Mouse (Mus musculus) thymus, postnatal 10 days (tissue): ENCODE results near the gene Itpr1.

Experiments used
- DNase-seq, 2 experiments: peaks; one replicate each; pipeline ENCODE4 v3.0.0; 2021; ENCODE audit warnings: low spot score in 2 of 2

Itpr1 gene

GRCm38 (mm10) chr6:108212881-108213295 is at the start of gene Itpr1:
TSS of gene Itpr1 (plus strand) at chr6:108213096.
- DNase-seq = peak; percentile 97 to 98

- DNase-seq = no peak
These were observed 48.0 kb upstream of the Itpr1 start for GRCm38 (mm10) chr6:108164935-108165334.

DNA sequence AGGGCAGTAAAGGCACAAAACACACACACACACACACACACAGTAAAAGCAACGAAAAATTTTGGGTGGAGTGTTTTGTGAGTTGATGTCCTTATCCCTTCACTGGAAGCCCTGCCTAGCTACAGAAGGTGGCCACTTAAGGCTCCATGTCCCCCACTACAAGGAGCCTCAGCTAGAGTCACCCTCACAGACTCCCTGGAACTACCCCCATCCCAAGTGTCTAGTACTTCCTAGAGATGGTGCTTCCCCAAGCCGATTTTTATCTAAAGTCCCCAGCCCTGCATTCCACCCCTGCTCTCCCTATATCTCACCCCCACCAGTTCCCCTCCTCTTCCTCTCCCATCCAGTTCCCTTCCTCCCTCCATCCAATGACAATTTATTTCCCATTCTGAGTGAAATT is 47.3 kb upstream of the Itpr1 start:
- DNase-seq = no peak

DNA sequence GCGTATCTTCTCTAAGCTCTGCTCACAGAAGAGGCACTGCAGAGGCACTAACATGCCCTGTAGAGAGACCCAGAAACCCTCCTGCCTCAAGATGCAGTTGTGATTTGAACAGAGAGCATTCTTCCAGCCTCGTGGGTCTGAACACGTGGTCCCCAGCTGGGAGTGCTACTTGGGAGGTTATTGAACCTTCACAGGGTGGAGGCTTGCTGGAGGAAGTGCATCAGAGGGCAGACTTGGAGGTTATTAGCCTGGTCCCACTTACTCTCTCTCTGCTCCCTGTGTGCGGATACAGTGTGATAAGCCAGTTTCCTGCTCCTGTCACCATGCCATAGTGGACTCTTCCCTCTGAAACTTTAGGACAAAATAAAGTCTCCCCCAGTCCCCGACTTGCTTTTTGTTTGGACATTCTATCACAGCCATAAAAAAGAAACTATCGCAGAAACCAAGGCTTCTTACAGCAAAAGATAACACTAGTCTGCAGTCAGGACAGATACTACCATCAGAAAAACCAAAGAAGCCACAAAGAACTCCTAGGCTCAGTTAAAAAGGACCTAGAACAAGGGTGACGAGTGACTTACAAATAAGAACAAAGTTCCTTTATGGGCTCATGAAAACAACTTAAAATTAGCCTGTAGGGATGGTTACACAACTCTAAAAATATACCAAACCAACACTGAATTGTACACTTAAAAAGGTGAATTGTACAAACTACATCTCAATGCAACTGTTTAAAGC is 44.8 kb upstream of the Itpr1 start:
- DNase-seq = no peak

DNA sequence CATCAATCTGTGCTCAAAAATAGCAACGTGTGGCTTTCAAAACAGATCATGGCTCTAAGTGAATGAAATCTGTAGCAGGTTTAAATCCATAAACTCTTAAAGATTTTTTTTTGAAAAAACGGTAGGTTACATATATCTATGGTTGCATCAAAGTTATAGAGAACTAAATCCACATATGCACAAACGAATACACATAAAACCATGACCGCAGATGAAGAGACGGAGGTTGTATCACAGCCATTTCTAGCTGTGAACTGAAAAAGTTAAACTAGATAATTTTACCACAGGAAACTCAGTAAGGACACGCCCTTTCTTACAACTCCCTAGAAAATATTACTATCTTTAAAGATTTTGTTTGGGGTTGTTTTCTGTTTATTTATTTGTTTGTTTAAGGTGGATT is 44.2 kb upstream of the Itpr1 start:
- DNase-seq = no peak

- no peak for DNase-seq
These were observed 43.4 kb upstream of the Itpr1 start for GRCm38 (mm10) chr6:108169466-108169865.

GRCm38 (mm10) chr6:108172219-108172618 is 40.7 kb upstream of the Itpr1 start:
- no peak for DNase-seq

DNA sequence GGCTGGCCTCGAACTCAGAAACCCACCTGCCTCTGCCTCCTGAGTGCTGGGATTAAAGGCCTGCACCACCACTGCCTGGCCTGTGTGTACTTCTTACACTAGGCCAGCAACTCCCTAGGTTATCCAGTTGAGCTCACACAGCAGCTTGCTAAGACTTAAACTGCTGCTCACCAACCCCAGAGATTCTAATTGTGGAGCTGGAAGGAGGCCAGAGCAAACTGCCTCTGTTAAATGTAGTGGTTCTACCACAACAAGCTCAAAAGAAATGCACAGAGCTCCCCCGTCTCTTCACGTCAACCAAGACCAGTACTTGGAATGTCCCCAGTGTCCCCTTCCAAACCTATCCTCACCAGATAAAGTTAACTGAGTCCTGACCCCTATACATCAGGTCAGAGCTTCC is 38.7 kb upstream of the Itpr1 start:
- DNase-seq = no peak

GRCm38 (mm10) chr6:108179087-108179486 is 33.8 kb upstream of the Itpr1 start:
- DNase-seq = no peak

- DNase-seq = peak; percentile 82 to 86
These were observed 27.8 kb upstream of the Itpr1 start, which contains the start of gene Sumf1 for GRCm38 (mm10) chr6:108184847-108185684. TSS of gene Sumf1 (minus strand) at chr6:108185582.

DNA sequence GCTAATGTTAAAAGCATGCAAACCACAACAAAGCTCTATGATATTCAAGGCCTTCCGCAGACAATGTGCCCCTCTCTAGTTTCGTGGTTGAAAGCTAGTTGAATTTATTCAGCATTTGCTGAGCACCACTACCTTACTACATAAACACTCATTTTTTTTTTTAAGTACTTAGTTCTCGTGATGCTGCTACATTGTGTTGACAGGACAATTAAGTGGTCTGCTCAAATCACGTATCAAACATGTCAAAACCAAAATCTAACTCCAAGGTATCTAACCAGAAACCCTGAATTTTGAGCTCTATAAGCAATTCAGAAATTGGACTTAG is 27.2 kb upstream of the Itpr1 start:
- no peak for DNase-seq

DNA sequence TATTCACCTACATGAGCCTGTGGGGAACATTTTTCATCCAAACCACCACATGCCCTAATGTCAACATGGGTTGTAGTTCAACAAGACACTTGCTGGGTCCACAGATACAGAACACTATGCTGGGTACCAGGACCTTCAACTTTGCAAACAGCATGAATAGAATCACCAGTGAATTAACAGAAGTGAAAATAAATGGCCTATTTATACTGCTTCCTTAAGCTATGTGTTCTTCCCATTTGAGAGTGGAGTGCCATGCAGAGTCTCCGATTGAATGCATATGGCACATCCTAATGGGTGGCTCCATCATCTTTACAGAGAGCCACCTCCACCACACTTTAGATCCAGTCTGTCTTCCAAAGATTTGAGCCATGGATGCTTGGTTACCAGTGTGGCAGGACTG is 22.2 kb upstream of the Itpr1 start:
- DNase-seq = no peak

DNA sequence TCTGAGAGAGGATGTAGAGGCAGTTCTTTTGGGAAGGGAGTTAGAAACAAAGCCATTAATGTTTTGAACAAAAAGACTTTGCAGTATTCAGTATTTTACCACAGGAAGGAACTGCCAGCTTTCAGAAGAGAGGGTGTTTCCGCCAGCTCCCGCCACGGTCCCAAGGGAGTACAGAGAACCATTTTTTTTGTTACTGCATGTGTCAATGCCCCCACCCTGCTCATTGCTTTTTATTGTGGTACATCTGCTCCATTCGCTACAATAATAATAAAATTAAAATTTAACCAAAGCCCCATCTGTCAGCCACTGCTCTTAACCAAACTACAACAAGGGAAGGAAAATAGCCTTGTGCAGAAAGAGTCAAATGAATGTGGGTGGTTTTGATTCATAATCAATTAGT is 20.3 kb upstream of the Itpr1 start:
- DNase-seq = no peak

- DNase-seq = no peak
These were observed 16.2 kb upstream of the Itpr1 start for GRCm38 (mm10) chr6:108196665-108197064.

DNA sequence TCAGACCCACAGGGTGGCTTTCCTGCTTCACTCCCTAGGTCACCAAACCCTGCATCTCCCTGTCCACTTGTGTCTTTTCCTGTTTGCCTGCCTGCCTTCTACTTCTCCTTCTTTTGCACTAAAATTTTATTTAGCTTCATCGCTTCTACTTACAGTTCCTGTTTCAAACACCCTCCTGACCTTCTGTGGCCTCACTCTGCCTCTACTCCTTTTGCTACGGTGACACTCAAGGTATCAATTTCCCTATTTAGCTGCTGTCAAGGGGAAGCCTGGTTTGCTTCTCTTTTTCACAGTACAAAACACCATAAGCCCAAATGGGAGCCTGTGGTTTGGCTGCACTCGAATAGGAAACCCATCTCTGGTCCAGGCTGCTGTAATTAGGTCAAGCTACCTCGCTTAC is 15.8 kb upstream of the Itpr1 start:
- no peak for DNase-seq

- no peak for DNase-seq
These were observed 14.6 kb upstream of the Itpr1 start for GRCm38 (mm10) chr6:108198286-108198685.

GRCm38 (mm10) chr6:108204322-108204721 is 8.6 kb upstream of the Itpr1 start:
- DNase-seq = no peak

DNA sequence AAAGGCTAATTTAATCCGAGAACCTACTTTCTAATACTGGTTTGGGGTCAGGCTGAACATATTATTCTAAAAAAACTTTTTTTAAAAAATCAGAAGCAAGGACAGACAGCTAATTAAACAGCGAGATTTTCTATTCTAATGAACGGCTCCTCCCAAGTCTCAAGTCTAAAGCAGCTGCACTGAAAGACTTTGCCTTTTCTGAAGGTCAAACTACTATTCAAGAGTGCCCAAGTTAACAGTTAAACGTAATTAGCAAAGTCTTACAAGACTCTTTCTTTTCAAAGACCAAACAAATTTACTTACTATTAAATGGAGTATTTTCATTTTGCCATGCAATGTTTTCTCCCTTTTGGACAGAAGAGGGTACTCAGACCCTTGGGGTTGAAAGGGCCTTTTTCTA is 6.8 kb upstream of the Itpr1 start:
- no peak for DNase-seq

GRCm38 (mm10) chr6:108206914-108207566 is 5.9 kb upstream of the Itpr1 start:
- peak; percentile 71 to 83 for DNase-seq

GRCm38 (mm10) chr6:108211896-108212880 is 708 bp upstream of the Itpr1 start:
- DNase-seq = peak in 1 of 2 experiments; percentile 23
